Mouse (Mus musculus) cerebellum, adult 18-20 months (tissue): Measurements from ENCODE around the gene Relch.
A peak's percentile ranks its signal among the peaks of the same experiment; 100 is the strongest.
"Not testable (repeated sequence)": the region's sequence is repeated elsewhere in the genome, so short reads cannot be mapped to it uniquely, and the experiment has no call there.

Experiments used
- DNase-seq, 2 experiments: peaks; one replicate each; pipeline ENCODE4 v3.0.0; 2021

The Relch gene

DNA sequence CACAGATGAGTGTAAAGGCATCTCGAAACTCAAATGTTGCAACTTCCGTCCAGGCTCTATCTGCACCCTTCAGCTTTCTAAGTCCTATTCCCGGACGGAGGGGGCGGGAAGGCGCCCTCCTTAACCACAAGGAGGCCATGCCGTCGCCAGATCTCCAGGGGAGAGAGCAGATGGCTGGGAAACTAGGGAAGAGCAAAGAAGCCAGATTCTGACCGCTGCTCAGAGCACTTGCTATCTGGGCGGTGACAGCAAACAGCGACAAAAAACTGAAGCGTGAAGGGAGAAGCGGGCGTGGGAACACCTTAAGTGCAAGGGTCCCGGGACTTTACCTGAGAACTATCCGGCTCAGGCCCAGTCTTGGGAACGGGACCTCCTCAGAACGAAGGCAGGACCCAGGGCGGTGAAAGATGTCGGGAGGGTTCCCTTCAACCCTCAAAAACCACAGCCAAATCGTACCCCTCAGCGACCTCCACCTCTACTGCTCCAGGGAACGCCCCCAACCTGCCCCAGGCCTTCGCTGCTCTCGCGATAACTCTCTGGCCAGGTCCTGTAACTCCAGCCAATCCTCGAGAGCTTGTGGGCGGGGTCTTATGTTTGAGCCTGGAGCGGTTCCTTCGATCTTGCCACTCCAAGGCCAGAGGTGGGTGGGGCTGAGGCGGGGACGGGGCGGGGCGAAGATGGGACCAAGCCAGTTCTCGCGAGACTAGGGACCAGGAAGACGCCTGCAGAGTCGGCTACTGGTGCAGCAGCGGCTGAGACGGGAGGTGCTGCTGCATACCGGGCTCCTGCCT lies at the start of gene Relch, which contains the start of gene Pign:
Gene Relch, plus strand, starts transcription at position 691 of the 791 bp plus-strand sequence.
Gene Pign, minus strand, starts transcription at position 507 of the 791 bp plus-strand sequence.
- peak; percentile 94 to 98 for DNase-seq

DNA sequence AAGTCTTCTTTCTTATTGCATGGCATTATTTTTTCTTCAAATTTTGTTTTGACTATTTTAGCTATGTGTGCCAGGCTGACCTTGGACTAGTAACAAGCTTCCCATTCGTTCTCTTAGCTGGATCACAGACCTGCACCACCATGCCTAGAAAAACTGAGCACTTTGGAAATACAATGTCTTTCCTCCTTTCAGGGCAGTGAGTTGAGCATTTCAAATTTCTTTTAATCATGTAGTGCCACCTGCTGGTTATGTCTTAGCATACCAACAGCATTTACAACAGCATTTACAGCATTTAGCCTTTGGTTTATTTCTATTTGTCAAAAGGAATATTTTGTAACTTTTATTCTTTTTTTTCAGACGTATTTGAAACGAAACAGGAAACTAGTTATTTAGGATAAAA lies 33.2 kb upstream of the Relch start:
- peak; percentile 37 to 54 for DNase-seq

DNA sequence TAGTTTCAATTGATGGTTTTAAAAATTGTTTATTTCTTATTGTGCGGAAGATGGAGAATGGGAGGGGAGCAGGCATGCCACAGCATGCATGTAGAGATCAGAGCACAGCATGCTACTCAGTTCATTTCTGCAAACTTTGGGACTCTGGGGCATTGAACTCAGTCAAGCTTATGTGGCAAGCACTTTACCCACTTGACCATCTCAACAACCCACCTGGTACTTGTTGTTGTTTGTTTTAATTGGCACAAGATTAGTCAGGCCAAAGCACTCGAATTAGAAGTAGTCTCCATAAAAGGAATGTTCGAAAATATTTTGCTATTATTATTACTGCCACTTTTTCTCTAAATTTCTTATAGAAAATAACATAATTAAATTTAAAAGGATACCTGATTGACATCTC lies 19.6 kb upstream of the Relch start:
- no peak for DNase-seq

DNA sequence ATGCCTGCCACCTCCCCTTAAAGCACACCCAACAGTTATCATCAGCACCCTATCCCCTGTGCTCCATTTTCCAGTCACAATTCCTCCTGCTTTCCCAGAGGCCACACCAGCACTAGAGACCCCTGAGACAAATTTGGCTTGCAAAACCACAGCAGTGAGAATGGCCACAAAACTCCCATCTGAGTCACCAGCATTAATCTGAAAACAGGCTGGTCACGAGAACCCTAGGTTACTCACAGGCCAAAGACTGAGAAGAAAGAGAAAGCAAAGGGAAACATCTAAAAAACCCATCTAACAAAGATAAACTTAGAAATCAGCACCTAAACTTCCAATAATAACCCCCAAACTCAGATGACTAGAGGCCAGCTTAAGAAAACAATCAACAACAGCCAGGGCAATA lies 13.0 kb upstream of the Relch start:
- DNase-seq = no peak

DNA sequence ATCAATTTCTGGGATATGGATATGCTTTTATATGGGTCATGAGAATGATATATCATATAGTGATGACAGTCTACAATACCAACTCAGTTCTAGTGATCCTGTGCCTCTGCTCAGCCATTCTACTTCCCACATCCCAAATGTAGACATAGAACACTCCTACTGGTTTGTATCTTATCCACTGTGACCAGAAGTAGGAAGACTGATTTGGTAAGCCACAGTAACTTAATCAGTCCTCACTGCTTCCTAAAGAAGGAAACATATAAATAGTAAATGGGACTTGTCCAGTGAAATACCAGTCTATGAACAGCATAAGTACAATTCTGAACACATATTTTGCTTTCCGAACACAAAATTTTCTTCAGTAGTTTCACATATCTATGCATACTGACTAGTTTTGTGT lies 9.7 kb upstream of the Relch start:
- DNase-seq = no peak

DNA sequence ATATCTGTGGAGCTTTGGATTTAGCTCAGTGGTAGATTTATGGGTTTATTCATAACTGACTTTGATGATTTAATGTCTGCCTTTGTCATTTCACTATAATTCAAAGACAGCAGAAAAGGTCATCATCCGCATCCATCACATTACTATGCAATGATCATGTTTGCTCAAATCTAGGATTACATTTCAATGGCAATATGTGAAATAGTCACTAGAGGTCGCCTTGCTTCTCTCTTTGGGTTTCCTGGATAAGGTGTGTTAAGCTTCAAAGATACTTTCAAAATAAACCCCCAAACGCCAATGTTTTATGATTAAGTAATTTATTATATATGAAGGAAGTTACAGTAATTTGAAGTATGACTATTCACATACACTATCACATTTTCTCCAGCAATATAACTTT lies 3.6 kb upstream of the Relch start:
- peak; percentile 56 to 58 for DNase-seq

DNA sequence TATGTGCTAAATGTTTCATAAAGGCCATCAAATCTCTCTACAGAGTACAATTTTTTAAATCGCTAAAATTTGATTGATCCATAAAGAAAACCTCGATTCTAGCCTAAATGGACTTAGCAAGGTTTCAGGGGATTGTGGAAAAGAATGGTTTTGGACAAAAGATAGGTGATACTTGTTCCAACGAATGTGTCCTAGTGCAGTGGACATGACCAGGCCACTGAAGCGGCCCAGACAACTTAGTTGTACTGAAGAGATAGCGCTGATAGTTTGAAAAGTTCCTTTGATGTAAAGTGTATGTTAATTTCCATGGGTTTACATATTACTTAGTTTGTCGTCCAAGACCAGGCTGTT lies 866 bp upstream of the Relch start:
- DNase-seq = no peak

DNA sequence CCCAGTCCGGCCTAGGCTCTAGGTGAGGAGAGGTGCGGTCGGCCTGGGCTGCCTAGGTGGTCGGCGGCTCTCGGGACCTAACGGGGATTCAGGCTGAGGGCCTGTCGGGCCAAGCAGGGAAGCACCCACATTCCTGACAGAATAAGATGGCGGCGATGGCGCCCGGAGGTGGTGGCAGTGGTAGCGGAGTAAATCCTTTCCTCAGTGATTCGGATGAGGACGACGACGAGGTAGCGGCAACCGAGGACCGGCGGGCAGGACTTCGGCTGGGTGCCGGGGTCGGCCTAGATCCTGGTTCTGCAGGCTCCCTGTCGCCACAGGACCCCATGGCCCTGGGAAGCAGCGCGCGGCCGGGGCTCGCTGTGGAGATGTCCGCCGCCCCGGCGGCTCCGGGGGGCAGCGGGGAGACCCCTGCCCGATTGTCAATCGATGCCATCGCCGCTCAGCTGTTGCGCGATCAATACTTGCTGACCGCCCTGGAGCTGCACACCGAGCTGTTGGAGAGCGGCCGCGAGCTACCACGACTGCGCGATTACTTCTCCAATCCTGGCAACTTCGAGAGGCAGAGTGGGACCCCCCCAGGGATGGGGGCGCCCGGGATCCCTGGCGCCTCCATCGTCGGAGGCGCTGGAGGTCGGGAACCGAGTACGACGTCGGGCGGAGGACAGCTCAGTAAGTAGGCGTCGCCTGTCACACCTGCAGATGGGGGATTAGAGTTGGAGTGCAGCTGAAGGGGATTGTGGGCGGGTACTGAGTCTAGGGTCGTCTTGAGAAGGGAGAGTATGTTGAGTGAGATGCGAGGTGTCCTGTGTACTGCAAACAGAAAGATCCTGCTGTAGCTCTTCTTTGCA lies 526 bp downstream of the Relch start:
- DNase-seq = no peak

DNA sequence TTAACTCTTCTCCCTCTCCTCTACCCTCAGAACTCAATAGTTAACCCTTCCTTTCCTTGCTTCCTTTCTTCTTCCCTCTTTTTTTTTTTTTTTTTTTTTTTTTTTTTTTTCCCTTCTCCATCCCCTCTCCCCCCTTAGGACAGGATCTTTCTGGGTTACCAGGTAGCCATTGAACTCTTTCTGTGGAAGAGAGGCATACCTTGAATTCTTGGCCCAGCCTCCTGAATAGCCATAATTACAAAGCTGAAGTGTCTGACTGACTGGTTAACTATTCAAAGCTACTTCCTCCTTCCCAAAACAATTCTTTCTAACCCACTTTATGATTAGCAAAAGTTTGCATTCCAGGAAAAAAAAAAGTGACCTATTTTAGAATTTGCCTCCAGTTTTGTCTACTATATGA lies 6.0 kb downstream of the Relch start:
- DNase-seq = no peak

DNA sequence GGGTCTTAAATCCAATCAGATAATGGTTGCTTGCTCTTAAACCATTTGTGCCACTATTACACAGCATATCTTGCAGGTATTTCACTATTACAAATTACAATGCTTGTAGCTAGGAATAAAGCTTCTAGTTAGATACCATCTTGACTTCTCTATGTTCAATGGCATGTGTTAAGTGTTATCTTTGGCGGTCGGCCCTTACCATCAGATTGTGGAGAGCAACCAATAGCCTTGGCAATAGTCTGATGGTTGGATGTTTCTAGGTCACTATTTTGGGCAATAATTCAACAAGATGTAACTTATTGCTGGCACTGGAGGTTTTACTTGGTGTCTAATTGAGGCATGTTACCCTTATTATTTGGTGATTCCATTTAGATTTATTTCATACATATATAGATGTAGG lies 11.1 kb downstream of the Relch start:
- DNase-seq = peak in 1 of 2 experiments; percentile 7

DNA sequence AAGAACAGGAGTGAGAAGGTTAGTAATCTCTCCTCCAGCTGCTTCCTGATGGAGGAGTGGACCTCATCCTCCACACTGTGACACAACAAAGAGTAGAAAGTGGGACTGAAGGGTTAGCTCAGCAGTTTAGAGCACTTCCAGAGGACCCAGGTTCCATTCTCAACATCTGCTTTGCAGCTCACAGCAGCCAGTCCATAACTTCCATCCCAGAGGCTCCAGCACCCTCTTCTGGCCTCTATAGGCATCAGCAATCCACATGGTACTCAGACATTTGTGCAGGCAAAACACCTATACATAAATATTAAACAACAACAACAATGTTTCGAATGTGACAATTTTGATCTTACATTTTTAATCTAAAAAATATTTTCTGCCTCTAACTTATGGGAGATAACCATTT lies 16.9 kb downstream of the Relch start:
- peak in 1 of 2 experiments; percentile 16 for DNase-seq

DNA sequence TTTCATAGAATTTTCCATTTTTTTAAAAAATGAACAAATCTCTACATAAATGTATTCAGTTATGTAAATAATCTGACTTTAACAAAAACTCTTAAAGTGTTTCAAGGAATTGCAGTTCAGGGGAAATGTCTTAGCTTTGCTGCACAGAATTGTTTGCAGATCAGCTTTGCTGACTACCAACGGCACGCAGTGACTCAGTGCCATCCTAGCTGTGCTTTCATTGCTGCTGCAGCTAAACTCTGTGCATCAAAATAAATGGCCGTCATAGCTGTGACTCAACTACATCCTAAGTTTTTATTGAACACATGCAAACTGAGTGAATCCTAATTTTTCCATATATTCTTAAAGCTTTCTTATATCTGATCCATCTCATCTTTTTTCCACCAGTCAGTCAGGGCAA lies 21.8 kb downstream of the Relch start:
- DNase-seq = no peak

DNA sequence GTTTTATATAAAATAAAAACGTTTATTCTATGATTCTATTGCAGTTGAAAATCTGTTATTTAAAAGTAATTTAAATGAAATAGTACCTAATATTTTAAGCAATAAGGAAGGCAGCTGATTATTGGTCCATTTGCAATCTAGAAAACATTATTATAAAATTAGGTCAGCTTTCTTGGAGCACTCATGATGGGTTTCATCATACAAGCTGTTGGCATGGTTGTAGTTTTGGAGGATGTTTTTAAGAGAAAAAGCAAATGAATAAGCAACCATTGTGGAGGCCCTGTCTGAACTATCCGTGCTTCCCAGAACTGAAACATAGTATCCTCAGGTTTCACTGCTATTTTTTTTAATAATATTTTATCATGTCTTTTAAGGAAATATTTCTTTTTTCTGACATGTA lies 31.9 kb downstream of the Relch start:
- DNase-seq = no peak

DNA sequence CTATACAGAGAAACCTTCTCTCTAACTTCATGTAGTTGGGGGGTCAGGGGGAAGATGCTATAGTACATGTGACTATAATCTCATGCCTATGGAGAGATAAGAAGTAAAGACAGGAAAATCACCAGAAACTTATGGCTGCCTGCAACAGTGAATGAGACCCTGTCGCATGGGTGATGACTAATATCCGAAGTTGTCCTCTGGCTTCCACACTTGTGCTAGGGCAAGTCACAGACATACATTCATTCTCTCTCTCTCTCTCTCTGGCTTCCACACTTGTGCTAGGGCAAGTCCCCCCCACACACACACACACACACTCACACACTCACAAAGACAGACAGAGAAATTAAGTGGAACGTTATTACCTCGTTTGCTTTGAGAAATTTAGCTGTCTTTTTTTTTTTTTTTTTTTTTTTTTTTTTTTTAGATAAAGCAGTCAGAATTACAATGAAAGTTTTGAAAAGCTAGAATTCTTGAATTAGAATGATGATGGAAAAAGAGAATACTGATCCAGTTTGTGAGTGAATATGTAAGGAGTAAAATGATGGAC lies 37.4 kb downstream of the Relch start:
- no peak for DNase-seq

DNA sequence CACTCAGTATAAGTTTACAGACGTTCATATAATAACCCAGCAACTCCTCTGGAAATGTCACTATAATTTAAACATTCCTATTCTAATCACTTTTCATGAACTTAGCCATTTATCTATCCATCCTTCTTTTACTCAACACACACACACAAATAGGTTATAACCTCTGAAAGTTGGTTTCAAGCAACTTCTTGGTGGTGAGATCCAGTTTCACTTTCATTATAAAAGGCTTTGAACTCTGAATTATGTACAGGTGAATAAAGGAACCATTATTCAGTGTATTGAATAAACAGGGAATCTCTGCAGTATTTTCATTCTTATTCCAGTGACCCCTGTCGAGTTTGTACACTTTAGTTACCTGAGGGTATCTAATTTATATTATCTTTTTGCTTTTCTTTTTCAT lies 45.8 kb downstream of the Relch start:
- DNase-seq = no peak

DNA sequence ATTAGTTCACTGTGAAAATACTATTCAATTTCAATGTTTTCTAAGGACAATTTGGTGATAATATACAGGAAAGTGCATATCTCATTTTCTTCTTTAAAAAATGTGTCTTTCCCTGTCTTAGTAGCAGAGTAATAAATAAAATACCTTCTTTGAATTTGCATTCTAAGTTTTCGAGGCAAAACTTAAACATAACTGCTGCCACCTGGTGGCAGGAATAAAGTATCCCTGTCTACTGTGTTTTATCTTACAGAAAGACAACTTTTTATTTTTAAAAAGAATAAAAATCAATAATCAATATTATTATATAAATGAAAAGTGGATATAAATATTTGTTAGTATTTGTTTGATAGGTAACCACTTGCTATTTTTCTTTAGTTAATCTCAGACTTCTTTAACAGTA lies 47.6 kb downstream of the Relch start:
- DNase-seq = peak; percentile 25 to 55

DNA sequence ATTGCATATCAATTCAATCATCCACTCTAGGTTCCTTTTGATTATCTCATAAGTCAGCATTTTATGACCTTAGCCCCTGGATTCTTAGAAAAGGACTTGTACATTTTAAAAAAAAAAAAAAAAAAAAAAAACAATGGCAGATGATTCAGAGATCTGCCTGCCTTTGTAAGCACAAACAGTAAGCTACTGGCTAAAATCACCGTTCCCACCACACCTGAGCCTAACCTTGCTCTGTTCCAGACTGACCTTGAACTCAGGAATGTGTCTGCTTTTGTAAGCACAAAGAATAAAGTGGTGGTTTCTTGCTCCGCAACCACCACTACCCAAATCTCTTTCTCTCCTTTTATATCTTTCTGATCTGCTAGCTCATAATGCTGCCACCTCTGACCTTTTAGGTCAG lies 49.2 kb downstream of the Relch start:
- no peak for DNase-seq

DNA sequence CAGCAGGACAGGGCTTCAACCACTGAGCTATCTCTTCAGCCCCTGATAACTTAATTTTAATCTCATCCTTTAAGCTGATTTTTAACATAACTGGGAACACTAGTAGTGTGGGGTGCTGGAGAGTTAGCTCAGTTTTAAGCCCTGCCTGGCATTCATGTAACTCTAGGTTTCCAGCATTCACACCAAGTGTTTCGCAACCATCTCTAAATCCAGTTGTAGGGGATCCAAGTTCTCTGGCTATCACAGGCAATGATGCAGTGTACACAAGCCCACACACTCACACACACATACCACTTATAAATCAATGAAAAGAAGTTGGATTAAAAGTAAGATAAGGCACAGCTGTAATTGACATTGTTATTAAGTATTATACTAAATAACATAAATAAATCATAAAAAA lies 54.7 kb downstream of the Relch start:
- no peak for DNase-seq

DNA sequence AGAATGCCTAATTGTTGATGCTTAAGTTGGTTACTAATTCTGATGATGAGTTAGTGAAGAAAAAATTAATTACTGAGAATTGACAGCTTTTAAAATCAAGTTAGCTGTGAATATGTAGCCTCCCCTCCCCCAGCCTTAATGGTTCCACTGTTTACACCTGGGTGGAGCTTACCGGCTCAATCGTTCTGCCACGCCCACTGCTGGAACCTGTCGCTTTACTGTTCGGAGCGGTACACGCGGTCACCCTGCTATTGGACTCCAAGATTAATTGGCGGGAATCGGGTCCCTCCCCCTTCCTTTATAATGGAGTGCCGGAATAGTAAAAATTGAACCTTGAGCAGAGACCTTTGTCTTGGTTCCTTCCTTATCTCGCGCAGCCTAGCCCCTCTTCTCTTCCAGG lies 65.6 kb downstream of the Relch start:
- DNase-seq = not testable (repeated sequence)

DNA sequence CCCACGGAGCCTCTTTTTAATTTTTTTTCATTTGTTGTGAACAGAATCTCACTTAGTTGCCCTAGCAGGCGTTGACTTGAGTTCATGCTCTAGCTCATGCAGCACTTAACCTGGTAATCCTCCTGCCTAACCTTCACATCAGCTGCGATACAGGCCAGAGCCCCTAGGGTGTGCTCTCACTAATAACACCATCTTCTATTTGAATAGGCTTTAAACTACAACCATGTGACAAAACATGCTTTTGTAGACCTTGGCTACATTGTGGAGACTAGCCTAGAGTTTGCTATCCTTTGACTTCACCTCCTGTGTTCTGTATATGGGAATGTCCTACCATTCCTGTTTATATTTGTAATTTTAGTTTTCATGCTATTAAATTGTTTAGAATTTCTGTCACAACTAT lies 71.7 kb downstream of the Relch start:
- no peak for DNase-seq

DNA sequence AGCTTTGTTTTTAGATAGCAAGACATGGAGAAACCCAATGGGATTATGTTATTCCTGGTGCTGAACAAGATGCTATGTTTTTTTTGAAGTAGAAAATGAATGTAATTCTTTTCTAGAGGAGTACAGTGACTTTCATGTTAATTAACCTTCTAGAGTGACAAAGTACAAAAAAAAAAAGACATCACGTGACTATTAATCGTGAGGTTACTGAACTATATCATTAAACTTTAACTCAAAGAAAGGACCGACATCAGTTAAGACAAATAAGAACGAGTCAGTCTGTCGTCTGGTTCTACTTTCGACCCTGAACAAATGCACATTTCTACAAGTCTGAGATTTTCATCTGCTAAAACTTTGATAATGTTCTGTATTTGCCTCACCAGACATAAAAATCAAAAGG lies 74.7 kb downstream of the Relch start:
- no peak for DNase-seq

DNA sequence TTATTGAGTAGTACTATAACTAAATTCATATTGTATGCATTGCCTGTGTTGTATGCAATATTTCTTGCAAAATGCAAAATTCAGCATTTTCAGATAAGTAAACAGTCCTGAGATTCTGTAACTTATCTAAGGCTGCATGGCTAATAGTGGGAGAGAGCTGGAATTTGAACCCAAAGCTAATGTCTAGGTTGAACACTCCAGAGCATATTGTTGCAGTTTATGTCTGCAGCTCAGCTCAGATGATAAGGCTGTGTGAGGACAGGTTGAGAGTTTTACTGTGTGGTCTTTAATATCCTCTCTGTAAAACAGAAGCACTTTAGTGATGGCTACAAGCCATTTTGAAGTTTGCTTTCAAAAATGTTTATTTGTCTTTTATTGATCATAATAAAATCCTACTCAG lies 75.8 kb downstream of the Relch start:
- DNase-seq = no peak

DNA sequence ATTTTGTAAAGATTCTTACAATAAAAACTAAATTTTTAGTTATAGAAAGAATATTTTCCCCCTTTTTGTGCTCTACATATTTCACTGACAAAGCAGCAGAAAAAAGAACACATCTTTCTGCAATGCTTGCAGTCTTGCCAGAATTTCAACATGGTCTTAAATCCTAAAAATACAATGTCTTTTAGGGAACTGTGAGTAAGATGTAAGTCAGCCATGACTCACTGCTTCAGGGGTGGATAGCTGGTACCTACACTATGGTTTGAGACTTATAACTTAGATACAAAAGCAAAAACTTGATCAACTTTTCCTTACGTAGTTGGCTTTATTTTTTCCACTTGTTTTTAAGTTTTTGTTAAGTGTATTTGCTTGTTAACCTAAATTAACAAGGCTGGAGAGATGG lies 78.8 kb downstream of the Relch start:
- no peak for DNase-seq

DNA sequence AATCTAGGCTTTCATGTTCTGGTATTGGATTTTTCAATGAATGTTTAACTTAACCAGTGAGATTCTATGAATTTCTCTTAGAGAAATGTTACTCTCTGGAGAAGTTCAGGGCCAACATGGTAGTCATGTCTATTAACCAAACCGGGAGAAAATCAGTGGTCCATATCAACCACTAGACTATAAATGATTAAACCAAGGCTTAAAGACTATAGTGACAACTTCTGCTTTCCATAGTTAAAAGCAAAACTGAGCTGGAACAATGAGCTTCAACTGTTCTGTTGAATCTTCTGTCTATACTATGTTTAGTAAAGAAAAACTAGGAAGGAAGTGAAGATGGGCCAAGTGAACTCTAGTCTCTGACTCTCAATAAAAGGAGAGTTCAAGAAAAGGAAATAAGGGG lies 82.8 kb downstream of the Relch start:
- DNase-seq = no peak
